Mouse (Mus musculus) stomach, embryonic 16.5 days (tissue): ENCODE results near the gene Large2. TPM values are rescaled to one million over a fixed set of nuclear protein-coding genes. Genes with fewer than 3 reads are reported as not detected.
A peak's percentile ranks its signal among the peaks of the same experiment; 100 is the strongest.

Experiments
- ATAC-seq: fragments of 200-750 bp; cut with Nextera tagmentation; 2 replicates; pipeline ENCODE4 v1.8.0; 2017; ENCODE audit warnings: moderate number of reproducible peaks, moderate TSS enrichment; ENCODE audit not compliant: insufficient read depth, low FRiP score
- H3K27ac ChIP-seq: fragments of 300-500 bp; sonication (generic); 2 replicates; pipeline ENCODE4 v1.5.1; 2014; ENCODE audit warnings: low read length
- H3K27me3 ChIP-seq: fragments of 300-500 bp; sonication (generic); 2 replicates; pipeline ENCODE4 v1.6.1; 2014; ENCODE audit warnings: low read length, control low read depth, mixed read lengths; ENCODE audit not compliant: control insufficient read depth, insufficient read depth
- H3K36me3 ChIP-seq: fragments of 300-500 bp; sonication (generic); 2 replicates; pipeline ENCODE4 v1.6.1; 2014; ENCODE audit warnings: low read length; ENCODE audit not compliant: control insufficient read depth, insufficient read depth
- H3K4me1 ChIP-seq: fragments of 300-500 bp; sonication (generic); 2 replicates; pipeline ENCODE4 v1.6.1; 2014; ENCODE audit warnings: low read length, control low read depth, mixed read lengths; ENCODE audit not compliant: control insufficient read depth, insufficient read depth
- H3K4me2 ChIP-seq: fragments of 300-500 bp; sonication (generic); 2 replicates; pipeline ENCODE4 v1.6.1; 2014; ENCODE audit warnings: low read depth, low read length, mixed read lengths
- H3K4me3 ChIP-seq: fragments of 300-500 bp; sonication (generic); replicated peaks from 2 replicates; pipeline ENCODE4 v1.5.1; 2014; ENCODE audit warnings: mild to moderate bottlenecking, low read length
- H3K9ac ChIP-seq: fragments of 300-500 bp; sonication (generic); 2 replicates; pipeline ENCODE4 v1.6.1; 2014; ENCODE audit warnings: low read length
- H3K9me3 ChIP-seq: fragments of 300-500 bp; sonication (generic); replicated peaks from 2 replicates; pipeline ENCODE4 v1.6.1; 2016; ENCODE audit warnings: low read length, control low read depth; ENCODE audit not compliant: control insufficient read depth
- WGBS: fragments of 180-500 bp; shearing (Covaris S2); extraction: QIAGEN DNeasy Blood & Tissue Kit; methylation state at CpG from one replicate; pipeline ENCODE4 v1.1.7; 2014; 5-methylcytosine and 5-hydroxymethylcytosine counted together
- polyA plus RNA-seq: library from polyadenylated mRNA; unstranded; fragments of >200 nt; fragmentation: Nextera tagmentation; extraction: Ambion mirVana; gene quantifications from 2 replicates; pipeline ENCODE4 v1.2.1, GENCODE M21; 2015

The Large2 gene
- polyA plus RNA-seq, 1 experiment from 2014 or later, result 12.6 TPM

DNA sequence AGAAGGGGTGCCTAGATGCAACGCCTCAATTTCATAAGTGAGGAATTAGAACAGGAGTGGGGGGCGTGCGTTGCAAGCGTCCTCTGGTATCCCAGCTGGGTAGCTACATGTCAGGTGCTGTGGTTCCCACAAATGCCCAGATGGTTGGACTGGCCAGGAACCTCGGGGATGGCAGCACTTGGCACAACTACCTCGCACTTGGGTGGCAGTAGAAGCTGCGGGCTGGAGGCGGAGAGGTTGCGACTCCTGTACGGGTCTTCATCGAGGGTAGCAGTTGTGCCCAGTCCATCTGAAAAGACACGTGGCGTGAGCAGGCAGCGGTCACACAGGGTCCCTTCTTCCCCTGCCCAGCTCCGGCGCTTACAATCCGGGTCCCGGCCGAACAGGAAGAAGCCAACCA lies 4.3 kb downstream of the Large2 start:
- H3K4me2 ChIP-seq, result peak overlapping the region; percentile 76
- no peaks in the 10 kb centered on the region for H3K9me3 ChIP-seq
- WGBS, result 12% methylated on average over 19 of the region's 19 CpGs
- H3K4me3 ChIP-seq, result peak overlapping the region; percentile 53
- no peaks in the 10 kb centered on the region for H3K36me3 ChIP-seq
- H3K27me3 ChIP-seq, result peaks cover 9% of the 10 kb centered on the region; the same call in 1 of the 2 replicates
- peak overlapping the region; percentile 74 for H3K9ac ChIP-seq
- no peak for ATAC-seq
- H3K27ac ChIP-seq, result no peak overlapping the region; the same call in 1 of the 2 replicates
- peaks cover 36% of the 10 kb centered on the region for H3K4me1 ChIP-seq

- no peak overlapping the region for H3K4me2 ChIP-seq
- H3K27ac ChIP-seq, result no peak overlapping the region
- no peaks in the 10 kb centered on the region for H3K36me3 ChIP-seq
Observed at GRCm38 (mm10) chr2:92367383-92368029, 7.2 kb downstream of the Large2 start.

DNA sequence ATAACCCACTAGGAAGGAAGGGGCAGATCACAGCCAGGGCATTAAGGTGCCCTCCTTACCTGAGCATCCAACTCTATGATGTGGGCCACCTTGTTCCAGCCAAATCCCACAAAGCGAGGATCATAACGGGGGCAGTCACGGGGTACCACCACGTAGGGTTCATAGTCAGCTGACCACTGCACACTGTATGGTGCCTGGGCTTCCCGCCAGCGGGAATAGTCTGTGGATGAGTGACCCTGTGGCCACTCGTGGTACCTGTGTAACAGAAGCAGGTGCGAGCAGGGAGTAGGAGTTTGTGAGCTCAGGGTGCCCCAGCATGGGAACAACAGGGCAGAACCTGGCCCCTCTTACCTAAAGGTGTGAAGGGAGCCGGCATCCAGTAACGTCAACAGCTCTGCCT lies 9.1 kb downstream of the Large2 start:
- H3K9ac ChIP-seq, result no peak overlapping the region
- H3K36me3 ChIP-seq, result no peaks in the 10 kb centered on the region
- ATAC-seq, result no peak
- no peak overlapping the region for H3K27ac ChIP-seq
- peaks cover 9% of the 10 kb centered on the region; the same call in 1 of the 2 replicates for H3K27me3 ChIP-seq
- 88% methylated on average over 10 of the region's 10 CpGs for WGBS
- no peak overlapping the region for H3K4me3 ChIP-seq
- H3K4me1 ChIP-seq, result peaks cover under 1% of the 10 kb centered on the region; the same call in 1 of the 2 replicates
- no peak overlapping the region for H3K4me2 ChIP-seq
- H3K9me3 ChIP-seq, result no peaks in the 10 kb centered on the region

More at GRCm38 (mm10) chr2:92367383-92368029, 7.2 kb downstream of the Large2 start:
- peaks cover 9% of the 10 kb centered on the region; the same call in 1 of the 2 replicates for H3K27me3 ChIP-seq
- H3K9ac ChIP-seq, result no peak overlapping the region
- no peak for ATAC-seq
- H3K9me3 ChIP-seq, result no peaks in the 10 kb centered on the region
- H3K4me3 ChIP-seq, result no peak overlapping the region
- peaks cover 19% of the 10 kb centered on the region for H3K4me1 ChIP-seq
- 21% methylated on average over 20 of the region's 20 CpGs for WGBS

GRCm38 (mm10) chr2:92364086-92364485 lies 10.6 kb downstream of the Large2 start:
- Histone ChIP-seq H3K27me3 (no peaks in the 10 kb centered on the region), H3K9me3 (no peaks in the 10 kb centered on the region), H3K4me1 (no peaks in the 10 kb centered on the region), H3K27ac (no peak overlapping the region), H3K4me2 (no peak overlapping the region), H3K36me3 (no peaks in the 10 kb centered on the region), H3K4me3 (no peak overlapping the region), H3K9ac (no peak overlapping the region)
- no peak for ATAC-seq
- WGBS, result 83% methylated on average over 4 of the region's 4 CpGs

DNA sequence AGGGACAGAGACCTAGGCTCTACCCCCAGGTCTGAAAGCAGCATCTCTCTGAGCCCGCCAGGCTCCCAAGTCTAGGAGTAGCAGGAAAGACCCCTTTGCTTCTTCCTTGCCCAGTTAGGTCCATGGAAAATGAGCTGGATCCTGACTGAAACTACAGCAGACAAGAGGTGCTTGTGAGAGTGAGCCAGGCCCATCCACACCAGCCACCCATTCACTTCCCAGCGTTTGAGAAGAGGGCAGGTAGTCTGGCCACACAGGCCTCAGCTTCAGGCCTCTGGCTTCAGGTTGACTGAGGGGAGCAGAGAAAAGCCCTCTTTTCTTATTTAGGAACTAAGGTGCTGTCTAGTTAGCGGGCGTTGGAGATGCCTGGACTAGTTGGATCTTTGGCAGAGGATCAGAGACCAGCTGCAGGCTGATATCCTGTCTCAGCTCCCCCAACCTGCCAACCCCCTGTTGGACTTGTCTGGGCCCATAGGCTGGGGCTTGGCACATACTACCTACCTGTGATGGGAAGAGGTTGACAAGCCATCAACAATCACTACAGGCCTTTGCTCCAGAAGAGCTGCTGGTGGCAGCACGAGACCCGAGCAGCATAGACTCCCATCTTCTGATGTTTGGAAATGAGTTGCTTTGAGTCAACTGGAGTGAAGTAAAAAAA lies 12.0 kb downstream of the Large2 start:
- H3K36me3 ChIP-seq, result 0 out of 2 replicates have a peak, but pooled peaks cover 5% of the 10 kb centered on the region
- H3K4me1 ChIP-seq, result no peaks in the 10 kb centered on the region
- ATAC-seq, result no peak
- H3K27me3 ChIP-seq, result no peaks in the 10 kb centered on the region
- no peak overlapping the region for H3K4me3 ChIP-seq
- 87% methylated on average over 6 of the region's 6 CpGs for WGBS
- H3K9me3 ChIP-seq, result no peaks in the 10 kb centered on the region
- H3K27ac ChIP-seq, result no peak overlapping the region
- no peak overlapping the region for H3K4me2 ChIP-seq
- H3K9ac ChIP-seq, result no peak overlapping the region

- no peaks in the 10 kb centered on the region for H3K4me1 ChIP-seq
- ATAC-seq, result no peak
- no peak overlapping the region for H3K9ac ChIP-seq
- WGBS, result 89% methylated on average over 8 of the region's 8 CpGs
- H3K4me2 ChIP-seq, result no peak overlapping the region
- H3K27ac ChIP-seq, result no peak overlapping the region
- H3K9me3 ChIP-seq, result no peaks in the 10 kb centered on the region
- H3K27me3 ChIP-seq, result no peaks in the 10 kb centered on the region
- 0 out of 2 replicates have a peak, but pooled peaks cover 13% of the 10 kb centered on the region for H3K36me3 ChIP-seq
- no peak overlapping the region for H3K4me3 ChIP-seq
Observed at GRCm38 (mm10) chr2:92361795-92362194, 12.9 kb downstream of the Large2 start.

- Histone ChIP-seq H3K4me2 (no peak overlapping the region), H3K36me3 (0 out of 2 replicates have a peak, but pooled peaks cover 14% of the 10 kb centered on the region)
Observed at GRCm38 (mm10) chr2:92360893-92361292, 13.8 kb downstream of the Large2 start.

GRCm38 (mm10) chr2:92360186-92360823 lies 14.4 kb downstream of the Large2 start:
- no peak for ATAC-seq

More at GRCm38 (mm10) chr2:92360893-92361292, 13.8 kb downstream of the Large2 start:
- no peaks in the 10 kb centered on the region for H3K9me3 ChIP-seq
- 29% methylated on average over 12 of the region's 12 CpGs for WGBS
- no peak overlapping the region for H3K9ac ChIP-seq
- ATAC-seq, result peak; percentile 44; the same call in 1 of the 2 replicates
- H3K27me3 ChIP-seq, result no peaks in the 10 kb centered on the region
- H3K27ac ChIP-seq, result no peak overlapping the region; the same call in 1 of the 2 replicates
- no peak overlapping the region for H3K4me3 ChIP-seq
- H3K4me1 ChIP-seq, result no peaks in the 10 kb centered on the region

DNA sequence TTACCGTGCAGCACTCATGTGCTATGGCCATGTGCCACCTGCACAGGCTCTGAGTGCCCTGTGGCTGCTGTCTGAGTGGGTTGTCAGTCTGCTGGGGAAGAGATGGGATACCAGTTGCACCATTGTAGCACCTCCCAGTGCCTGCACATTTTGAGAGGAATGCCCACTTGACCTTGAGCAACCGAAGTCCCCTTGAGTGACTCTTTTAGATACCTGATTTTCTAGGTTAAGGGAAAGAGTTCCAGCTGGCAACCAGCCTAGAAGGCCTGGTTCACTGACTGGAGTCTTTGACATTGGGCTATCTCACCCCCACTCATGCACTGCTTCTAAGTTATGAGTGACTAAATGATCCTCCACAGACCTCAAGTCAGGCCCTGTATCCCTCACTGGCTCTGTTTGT lies 15.4 kb downstream of the Large2 start:
- Histone ChIP-seq H3K4me1 (no peaks in the 10 kb centered on the region), H3K27me3 (no peaks in the 10 kb centered on the region), H3K4me2 (no peak overlapping the region), H3K9ac (no peak overlapping the region), H3K36me3 (0 out of 2 replicates have a peak, but pooled peaks cover 14% of the 10 kb centered on the region), H3K27ac (no peak overlapping the region), H3K4me3 (no peak overlapping the region), H3K9me3 (no peaks in the 10 kb centered on the region)
- ATAC-seq, result no peak
- 88% methylated on average over 2 of the region's 2 CpGs for WGBS

More at GRCm38 (mm10) chr2:92360186-92360823, 14.4 kb downstream of the Large2 start:
- Histone ChIP-seq H3K9ac (no peak overlapping the region), H3K9me3 (no peaks in the 10 kb centered on the region), H3K27me3 (no peaks in the 10 kb centered on the region), H3K4me3 (no peak overlapping the region), H3K27ac (peak overlapping the region; percentile 34; the same call in 1 of the 2 replicates), H3K36me3 (0 out of 2 replicates have a peak, but pooled peaks cover 14% of the 10 kb centered on the region), H3K4me2 (no peak overlapping the region), H3K4me1 (no peaks in the 10 kb centered on the region)
- 72% methylated on average over 25 of the region's 25 CpGs for WGBS
